Mouse (Mus musculus): Measurements from ENCODE around the gene Tex101.
"Not testable (repeated sequence)": the region's sequence is repeated elsewhere in the genome, so short reads cannot be mapped to it uniquely, and the experiment has no call there.

DNA sequence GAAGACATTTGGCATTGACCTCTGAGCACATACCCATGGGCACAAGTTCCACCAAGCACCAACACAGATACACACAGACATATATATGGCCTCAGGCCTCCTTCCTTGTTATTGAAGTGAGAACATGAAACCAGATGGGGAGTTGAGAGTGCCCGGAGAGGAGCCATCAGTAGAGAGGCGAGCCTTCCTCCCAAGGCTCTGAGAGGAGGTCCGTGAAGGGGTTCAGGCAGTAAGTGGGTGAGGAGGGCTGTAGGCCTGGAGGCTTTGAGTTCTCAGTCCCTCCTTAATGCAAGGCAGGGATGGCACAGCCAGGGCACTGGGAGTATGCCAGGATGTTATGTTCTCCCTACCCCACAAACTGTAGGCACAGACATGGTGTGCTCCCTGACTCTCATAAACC is 16.2 kb upstream of the Tex101 start:
- not testable (repeated sequence) for TF ChIP-seq RAD21 (IDR thresholded peaks at IDR 0.05; ENCODE audit: low read depth, low read length); POLR2A (IDR thresholded peaks at IDR 0.05; ENCODE audit: low read depth, low read length); UBTF (IDR thresholded peaks at IDR 0.05; ENCODE audit: low read depth, low read length); USF2 (conservative IDR thresholded peaks at IDR 0.05; ENCODE audit: low read depth, low read length); MEF2A (IDR thresholded peaks at IDR 0.05; ENCODE audit: borderline replicate concordance, low read depth, low read length); TBP (conservative IDR thresholded peaks at IDR 0.05; ENCODE audit: low read depth, low read length); JUND (conservative IDR thresholded peaks at IDR 0.05; ENCODE audit: low read depth, low read length); HCFC1 (IDR thresholded peaks at IDR 0.05; ENCODE audit: low read depth, low read length); CTCF (conservative IDR thresholded peaks at IDR 0.05 in 1 of 2, IDR thresholded peaks at IDR 0.05 in 1 of 2; ENCODE audit: low read depth in 2 of 2, low read length in 2 of 2); TCF12 (IDR thresholded peaks at IDR 0.05; ENCODE audit: low read depth, low read length)
